Mouse (Mus musculus) embryonic facial prominence, embryonic 10.5 days (tissue): ENCODE measurements around the gene Ccdc158. TPM values are rescaled to one million over a fixed set of nuclear protein-coding genes. Genes with fewer than 3 reads are reported as not detected.

ENCODE experiments used
- DNase-seq: peaks from one replicate; pipeline ENCODE4 v3.0.0-alpha.2; 2017; ENCODE audit warnings: low spot score
- H3K27ac ChIP-seq: fragments of 300-500 bp; sonication (generic); replicated peaks from 2 replicates; pipeline ENCODE4 v1.5.1; 2016; ENCODE audit warnings: mild to moderate bottlenecking
- H3K27me3 ChIP-seq: fragments of 300-500 bp; sonication (generic); replicated peaks from 2 replicates; pipeline ENCODE4 v1.6.1; 2016; ENCODE audit warnings: low read depth, mild to moderate bottlenecking; ENCODE audit not compliant: poor library complexity, severe bottlenecking
- H3K36me3 ChIP-seq: fragments of 300-500 bp; sonication (generic); replicated peaks from 2 replicates; pipeline ENCODE4 v1.6.1; 2016; ENCODE audit warnings: mild to moderate bottlenecking, moderate library complexity
- H3K4me1 ChIP-seq: fragments of 300-500 bp; sonication (generic); 2 replicates; pipeline ENCODE4 v1.6.1; 2016
- H3K4me3 ChIP-seq: fragments of 300-500 bp; sonication (generic); 2 replicates; pipeline ENCODE4 v1.5.1; 2016; ENCODE audit warnings: mild to moderate bottlenecking, moderate library complexity
- H3K9me3 ChIP-seq: fragments of 300-500 bp; sonication (generic); 2 replicates; pipeline ENCODE4 v1.6.1; 2016; ENCODE audit warnings: mild to moderate bottlenecking
- WGBS: fragments of 180-500 bp; shearing (Covaris S2); methylation state at CpG from one replicate; pipeline ENCODE4 v1.1.7; 2016; 5-methylcytosine and 5-hydroxymethylcytosine counted together
- polyA plus RNA-seq: library from polyadenylated mRNA; unstranded; fragments of >200 nt; fragmentation: Nextera tagmentation; extraction: Ambion mirVana; gene quantifications from 2 replicates; pipeline ENCODE4 v1.2.1, GENCODE M21; 2016

Ccdc158 gene
- polyA plus RNA-seq, 1 experiment from 2014 or later, result 0.54 TPM

GRCm38 (mm10) chr5:92682621-92683348, 7.7 kb upstream of the Ccdc158 start:
- Histone ChIP-seq H3K9me3 (no peaks in the 10 kb centered on the region), H3K27ac (peak overlapping the region; percentile 89), H3K4me1 (peaks cover 23% of the 10 kb centered on the region), H3K27me3 (no peaks in the 10 kb centered on the region; the same call in 1 of the 2 replicates), H3K36me3 (no peaks in the 10 kb centered on the region), H3K4me3 (peak overlapping the region; percentile 65)
- peak; percentile 64 for DNase-seq
- WGBS, result under 1% methylated on average over 39 of the region's 39 CpGs

GRCm38 (mm10) chr5:92681861-92682260, 6.8 kb upstream of the Ccdc158 start:
- no peak for DNase-seq
- Histone ChIP-seq H3K27me3 (peaks cover 2% of the 10 kb centered on the region; the same call in 1 of the 2 replicates), H3K27ac (no peak overlapping the region), H3K9me3 (no peaks in the 10 kb centered on the region), H3K36me3 (no peaks in the 10 kb centered on the region), H3K4me3 (no peak overlapping the region), H3K4me1 (peaks cover 23% of the 10 kb centered on the region)
- WGBS, result 86% methylated on average over 10 of the region's 10 CpGs

DNA sequence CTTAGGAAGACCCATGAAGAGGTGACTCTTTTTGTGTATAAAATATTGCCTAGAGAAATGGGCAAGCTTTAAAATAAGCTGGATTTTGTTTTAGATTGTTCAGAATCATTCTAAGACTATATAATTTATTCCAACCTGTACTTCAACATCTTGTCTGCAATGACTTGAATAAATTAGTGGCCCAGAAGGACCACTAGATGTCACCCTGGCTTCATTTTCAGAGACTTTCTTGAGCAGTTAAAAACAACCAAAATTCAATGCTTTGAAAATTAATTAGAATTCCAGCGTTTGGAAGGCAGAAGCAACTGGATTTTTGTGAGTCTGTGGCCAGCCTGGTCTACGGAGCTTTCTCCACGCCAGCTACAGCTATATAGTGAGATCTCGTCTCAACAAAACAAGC, 4.4 kb upstream of the Ccdc158 start:
- Histone ChIP-seq H3K4me1 (peaks cover 37% of the 10 kb centered on the region), H3K27ac (no peak overlapping the region), H3K36me3 (no peaks in the 10 kb centered on the region), H3K27me3 (peaks cover 12% of the 10 kb centered on the region; the same call in 1 of the 2 replicates), H3K9me3 (no peaks in the 10 kb centered on the region), H3K4me3 (no peak overlapping the region)
- 33% methylated on average over 4 of the region's 4 CpGs for WGBS
- no peak for DNase-seq

- WGBS, result 2% methylated on average over 9 of the region's 9 CpGs
- no peak for DNase-seq
- H3K27me3 ChIP-seq, result peaks cover 13% of the 10 kb centered on the region; the same call in 1 of the 2 replicates
- H3K4me3 ChIP-seq, result peak overlapping the region; percentile 61
- peak overlapping the region; percentile 66 for H3K27ac ChIP-seq
- H3K9me3 ChIP-seq, result no peaks in the 10 kb centered on the region
- peaks cover 14% of the 10 kb centered on the region for H3K4me1 ChIP-seq
- H3K36me3 ChIP-seq, result no peaks in the 10 kb centered on the region
These were observed 476 bp upstream of the Ccdc158 start for GRCm38 (mm10) chr5:92675574-92675920.

DNA sequence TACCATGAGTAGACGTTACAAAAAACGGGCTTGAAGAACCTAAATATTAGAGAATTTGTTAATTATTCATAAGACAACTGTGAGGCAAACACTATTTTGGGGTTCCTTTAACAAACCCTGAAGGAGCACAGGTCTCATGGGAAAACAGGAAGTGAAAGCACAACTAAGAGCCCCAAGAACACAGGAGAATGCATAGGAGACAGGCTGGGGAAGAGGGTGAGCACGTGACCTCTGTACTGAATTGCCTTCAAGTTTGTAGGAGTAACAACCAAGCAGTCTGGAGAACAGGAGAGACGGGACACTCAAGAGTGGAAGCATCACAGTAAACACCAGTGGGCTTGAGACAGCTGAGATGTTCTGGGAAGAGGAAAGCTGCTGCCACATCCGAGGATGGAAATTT, 8.2 kb downstream of the Ccdc158 start:
- Histone ChIP-seq H3K4me3 (no peak overlapping the region), H3K36me3 (no peaks in the 10 kb centered on the region), H3K27ac (no peak overlapping the region), H3K4me1 (no peaks in the 10 kb centered on the region), H3K9me3 (no peaks in the 10 kb centered on the region), H3K27me3 (no peaks in the 10 kb centered on the region)
- 76% methylated on average over 5 of the region's 5 CpGs for WGBS
- DNase-seq, result no peak

- WGBS, result 59% methylated on average over 2 of the region's 2 CpGs
- no peak for DNase-seq
- no peak overlapping the region for H3K4me3 ChIP-seq
- no peaks in the 10 kb centered on the region for H3K36me3 ChIP-seq
- no peak overlapping the region for H3K27ac ChIP-seq
- no peaks in the 10 kb centered on the region for H3K27me3 ChIP-seq
- H3K9me3 ChIP-seq, result no peaks in the 10 kb centered on the region
- no peaks in the 10 kb centered on the region for H3K4me1 ChIP-seq
These were observed 10.8 kb downstream of the Ccdc158 start for GRCm38 (mm10) chr5:92664321-92664720.

DNA sequence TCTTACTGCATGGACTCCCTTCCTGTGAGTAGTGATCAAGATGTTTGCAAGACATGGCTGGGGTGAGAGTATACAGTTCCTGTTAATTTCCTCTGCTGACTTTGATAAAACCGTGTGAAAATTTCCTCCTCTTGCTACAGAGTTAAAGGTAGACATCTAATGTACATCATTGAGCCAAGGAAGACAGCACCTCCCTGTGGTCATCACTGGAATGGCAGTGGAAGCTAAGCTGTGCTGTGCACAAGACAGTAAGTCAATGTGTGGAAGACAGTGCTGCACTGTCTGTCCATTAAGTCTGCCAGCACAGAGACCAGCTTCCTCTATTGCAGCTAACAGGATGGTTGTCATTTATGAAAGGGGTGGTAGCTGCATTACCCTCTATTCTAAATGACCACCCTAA, 18.8 kb downstream of the Ccdc158 start:
- no peaks in the 10 kb centered on the region for H3K36me3 ChIP-seq
- no peaks in the 10 kb centered on the region for H3K9me3 ChIP-seq
- no peaks in the 10 kb centered on the region for H3K4me1 ChIP-seq
- WGBS, result 11% methylated on average over 1 of the region's 1 CpGs
- H3K27me3 ChIP-seq, result no peaks in the 10 kb centered on the region
- peak; percentile 65 for DNase-seq
- no peak overlapping the region for H3K27ac ChIP-seq
- no peak overlapping the region for H3K4me3 ChIP-seq

DNA sequence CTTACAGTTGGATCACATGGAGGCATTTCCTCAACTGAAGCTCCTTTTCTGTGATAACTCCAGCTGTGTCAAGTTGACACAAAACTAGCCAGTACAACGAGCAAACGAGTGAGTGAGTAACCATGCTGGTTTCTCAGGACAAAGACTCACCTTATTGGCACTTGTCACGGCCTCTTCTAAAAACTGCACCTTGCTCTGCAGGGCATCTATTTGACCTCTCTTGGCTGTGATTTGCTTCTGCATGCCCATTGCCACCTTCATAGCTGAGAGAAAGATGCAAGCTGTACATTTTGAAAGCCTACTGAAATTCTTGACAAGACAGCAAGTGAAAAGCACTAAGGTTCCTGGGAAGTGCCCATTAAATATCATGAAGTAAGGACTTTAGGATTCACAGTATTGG, 34.2 kb downstream of the Ccdc158 start:
- H3K27ac ChIP-seq, result no peak overlapping the region
- H3K4me3 ChIP-seq, result no peak overlapping the region
- no peak for DNase-seq
- H3K9me3 ChIP-seq, result no peaks in the 10 kb centered on the region
- no peaks in the 10 kb centered on the region for H3K36me3 ChIP-seq
- no peaks in the 10 kb centered on the region for H3K4me1 ChIP-seq
- WGBS, result 84% methylated on average over 3 of the region's 3 CpGs
- no peaks in the 10 kb centered on the region for H3K27me3 ChIP-seq

DNA sequence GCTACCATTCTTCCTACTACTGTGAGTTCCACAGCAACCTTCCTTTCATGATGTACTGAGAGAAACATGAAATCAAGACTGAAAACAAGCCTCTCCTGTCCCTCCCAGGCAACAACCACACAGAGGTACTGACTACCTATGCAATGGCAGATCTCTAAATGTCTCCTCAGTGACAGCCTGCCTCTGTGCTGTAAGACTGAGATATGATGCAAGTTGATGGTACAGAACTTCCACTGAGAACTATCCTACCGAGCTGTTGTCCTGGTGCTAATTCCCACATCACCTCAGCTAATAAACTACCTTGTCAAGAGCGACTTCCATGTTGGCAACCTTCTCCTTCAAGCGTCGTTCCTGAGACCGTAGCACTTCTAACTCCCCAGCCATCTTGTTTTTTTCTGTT, 39.2 kb downstream of the Ccdc158 start:
- no peaks in the 10 kb centered on the region for H3K36me3 ChIP-seq
- no peaks in the 10 kb centered on the region for H3K27me3 ChIP-seq
- no peak overlapping the region for H3K27ac ChIP-seq
- WGBS, result 85% methylated on average over 5 of the region's 5 CpGs
- DNase-seq, result no peak
- H3K9me3 ChIP-seq, result no peaks in the 10 kb centered on the region
- 0 out of 2 replicates have a peak, but pooled peaks cover 3% of the 10 kb centered on the region for H3K4me1 ChIP-seq
- no peak overlapping the region for H3K4me3 ChIP-seq

DNA sequence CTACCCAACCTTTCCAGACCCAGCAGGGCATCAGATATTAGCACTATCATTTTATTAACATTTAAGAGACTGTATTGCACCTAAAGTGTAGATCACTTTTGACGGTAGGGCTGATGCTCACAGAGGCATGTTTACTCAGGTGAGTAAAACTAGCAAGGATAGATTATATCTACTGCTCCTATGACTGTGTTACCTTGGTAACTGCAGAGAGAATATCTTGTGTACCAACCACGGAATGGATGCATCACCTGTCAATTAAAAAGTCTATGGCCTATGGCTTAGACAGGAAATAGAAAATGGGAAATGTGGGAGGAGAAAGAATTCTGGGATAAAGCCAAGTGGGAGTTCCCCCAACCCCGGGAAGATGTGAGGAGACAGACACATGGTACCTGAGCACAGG, 40.2 kb downstream of the Ccdc158 start:
- no peak for DNase-seq
- H3K27me3 ChIP-seq, result no peaks in the 10 kb centered on the region
- H3K9me3 ChIP-seq, result no peaks in the 10 kb centered on the region
- no peaks in the 10 kb centered on the region for H3K36me3 ChIP-seq
- WGBS, result 80% methylated on average over 3 of the region's 3 CpGs
- no peak overlapping the region for H3K27ac ChIP-seq
- 0 out of 2 replicates have a peak, but pooled peaks cover 3% of the 10 kb centered on the region for H3K4me1 ChIP-seq
- H3K4me3 ChIP-seq, result no peak overlapping the region

DNA sequence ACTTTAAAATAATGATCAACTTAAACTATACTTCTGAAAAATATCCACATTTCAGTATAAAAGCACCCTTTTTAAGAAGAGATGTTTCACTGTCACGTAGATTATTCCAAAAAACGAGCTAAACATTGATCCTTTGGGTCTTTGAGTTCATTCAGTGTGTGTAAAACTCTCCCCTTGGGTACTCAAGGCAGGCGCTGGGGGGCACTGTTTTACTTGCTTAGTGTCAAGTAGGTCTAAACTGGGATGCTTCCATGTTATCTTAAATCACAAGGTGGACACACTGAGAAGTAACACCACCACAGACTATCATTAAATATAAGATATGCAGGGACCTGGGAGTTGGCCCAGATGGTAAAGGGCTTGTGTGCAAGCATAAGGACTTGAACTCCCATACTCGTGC, 41.5 kb downstream of the Ccdc158 start:
- 0 out of 2 replicates have a peak, but pooled peaks cover 3% of the 10 kb centered on the region for H3K4me1 ChIP-seq
- 63% methylated on average over 4 of the region's 4 CpGs for WGBS
- no peak overlapping the region for H3K4me3 ChIP-seq
- DNase-seq, result no peak
- no peak overlapping the region for H3K27ac ChIP-seq
- H3K36me3 ChIP-seq, result no peaks in the 10 kb centered on the region
- H3K9me3 ChIP-seq, result no peaks in the 10 kb centered on the region
- H3K27me3 ChIP-seq, result no peaks in the 10 kb centered on the region

- H3K36me3 ChIP-seq, result no peaks in the 10 kb centered on the region
- no peak overlapping the region for H3K4me3 ChIP-seq
- no peak for DNase-seq
- no peaks in the 10 kb centered on the region for H3K27me3 ChIP-seq
- WGBS, result 85% methylated on average over 7 of the region's 7 CpGs
- H3K4me1 ChIP-seq, result 0 out of 2 replicates have a peak, but pooled peaks cover 3% of the 10 kb centered on the region
- H3K9me3 ChIP-seq, result peaks cover 5% of the 10 kb centered on the region; the same call in 1 of the 2 replicates
- no peak overlapping the region for H3K27ac ChIP-seq
These were observed 47.2 kb downstream of the Ccdc158 start for GRCm38 (mm10) chr5:92627896-92628295.

DNA sequence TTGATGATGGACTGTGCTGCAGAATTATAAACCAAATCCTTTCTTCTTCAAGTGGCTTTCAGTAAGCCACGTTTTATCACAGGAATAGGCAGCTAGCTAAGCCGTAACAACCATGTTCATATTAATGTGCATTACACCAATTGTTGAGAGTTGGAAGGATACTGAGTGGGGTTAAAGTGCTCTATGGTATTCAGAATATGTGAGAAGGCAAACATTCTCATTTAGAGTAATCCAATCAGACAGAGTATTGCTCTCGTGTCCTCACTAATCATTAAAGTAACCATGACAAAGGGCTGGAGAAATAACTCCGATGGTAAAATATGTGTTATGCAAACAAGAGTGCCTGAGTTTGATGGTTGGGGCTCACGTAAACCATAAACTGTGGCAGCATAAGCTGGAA, 53.2 kb downstream of the Ccdc158 start:
- Histone ChIP-seq H3K9me3 (peaks cover 5% of the 10 kb centered on the region; the same call in 1 of the 2 replicates), H3K27me3 (no peaks in the 10 kb centered on the region), H3K27ac (no peak overlapping the region), H3K4me3 (no peak overlapping the region), H3K4me1 (no peaks in the 10 kb centered on the region), H3K36me3 (no peaks in the 10 kb centered on the region)
- whole genome bisulfite sequencing, result 84% methylated on average over 5 of the region's 5 CpGs
- no peak for DNase-seq
